Mouse (Mus musculus): ENCODE results near the gene Zfyve19.

GRCm38 (mm10) chr2:119177384-119177939 is 31.0 kb upstream of the Zfyve19 start:
- TF ChIP-seq FOSL1 (IDR thresholded peaks at IDR 0.05; ENCODE audit: insufficient read depth, low read length, poor library complexity, severe bottlenecking) (no peak), CTCF (IDR thresholded peaks at IDR 0.05; ENCODE audit: control insufficient read depth, insufficient read depth, insufficient read length) (no peak), MYOG (IDR thresholded peaks at IDR 0.05; ENCODE audit: control insufficient read depth, extremely low read depth, insufficient read length) (no peak)
